Mouse (Mus musculus): ENCODE results near the gene Nod1. TPM values are rescaled to one million over a fixed set of nuclear protein-coding genes. Genes with fewer than 3 reads are reported as not detected.

Gene Nod1
- polyA plus RNA-seq, 1 experiment from 2014 or later: 4.7 TPM

DNA sequence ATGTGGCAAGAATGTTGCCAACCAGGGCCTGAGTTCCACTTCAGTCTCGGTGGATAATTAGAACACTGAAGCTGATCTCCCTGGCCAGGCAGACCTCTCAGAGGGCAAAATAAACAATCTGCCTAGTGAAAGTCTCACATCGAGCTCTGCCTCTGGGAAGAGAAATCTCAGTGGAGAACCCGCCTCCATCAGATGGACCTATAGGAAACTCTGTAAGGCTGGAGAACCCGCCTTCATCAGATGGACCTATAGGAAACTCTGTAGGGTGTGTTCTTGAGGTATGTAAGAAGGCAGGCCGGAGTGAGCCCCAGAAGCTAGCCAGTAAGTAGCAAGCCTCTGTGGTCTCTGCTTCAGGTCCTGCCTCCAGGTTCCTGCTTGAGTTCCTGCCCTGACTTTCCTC, 37.5 kb downstream of the Nod1 start:
- Histone ChIP-seq H3K27me3 (no peaks in the 10 kb centered on the region; the same call in 1 of the 2 replicates), H3K9me3 (no peaks in the 10 kb centered on the region), H3K27ac (no peak overlapping the region), H3K4me2 (replicated peaks) (no peak overlapping the region), H3K4me1 (no peaks in the 10 kb centered on the region), H3K9ac (no peak overlapping the region), H3K4me3 (no peak overlapping the region), H3K36me3 (no peaks in the 10 kb centered on the region)
- ATAC-seq (ENCODE audit: insufficient number of reproducible peaks, insufficient read depth, low FRiP score, low TSS enrichment): no peak
- WGBS: 64% methylated on average over 5 of the region's 5 CpGs

DNA sequence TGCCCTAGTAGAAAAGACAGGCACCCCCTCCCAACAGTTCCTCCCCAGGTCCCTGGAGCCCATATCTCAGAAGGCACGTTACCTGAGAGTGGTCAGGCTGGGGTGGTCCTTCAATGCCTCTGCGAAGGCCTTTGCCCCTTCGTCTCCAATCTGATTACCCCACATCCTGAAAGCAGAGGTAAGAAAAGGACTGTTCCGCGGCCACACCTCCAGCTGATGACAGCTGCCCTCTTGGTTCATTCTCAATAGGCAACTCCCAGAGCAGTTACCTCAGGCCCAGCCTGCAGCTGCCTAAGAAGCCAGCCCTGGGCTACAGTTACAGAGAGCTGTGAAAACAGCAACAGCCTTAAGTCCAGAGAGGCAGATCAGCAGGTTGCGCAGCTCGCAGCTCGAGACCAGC, 38.1 kb downstream of the Nod1 start:
- WGBS: 85% methylated on average over 8 of the region's 8 CpGs
- no peak overlapping the region for H3K4me2 ChIP-seq (replicated peaks)
- no peak overlapping the region for H3K4me3 ChIP-seq
- H3K9ac ChIP-seq: no peak overlapping the region
- H3K4me1 ChIP-seq: no peaks in the 10 kb centered on the region
- no peak overlapping the region for H3K27ac ChIP-seq
- H3K27me3 ChIP-seq: no peaks in the 10 kb centered on the region; the same call in 1 of the 2 replicates
- no peaks in the 10 kb centered on the region for H3K9me3 ChIP-seq
- ATAC-seq (ENCODE audit: insufficient number of reproducible peaks, insufficient read depth, low FRiP score, low TSS enrichment): no peak
- H3K36me3 ChIP-seq: no peaks in the 10 kb centered on the region

DNA sequence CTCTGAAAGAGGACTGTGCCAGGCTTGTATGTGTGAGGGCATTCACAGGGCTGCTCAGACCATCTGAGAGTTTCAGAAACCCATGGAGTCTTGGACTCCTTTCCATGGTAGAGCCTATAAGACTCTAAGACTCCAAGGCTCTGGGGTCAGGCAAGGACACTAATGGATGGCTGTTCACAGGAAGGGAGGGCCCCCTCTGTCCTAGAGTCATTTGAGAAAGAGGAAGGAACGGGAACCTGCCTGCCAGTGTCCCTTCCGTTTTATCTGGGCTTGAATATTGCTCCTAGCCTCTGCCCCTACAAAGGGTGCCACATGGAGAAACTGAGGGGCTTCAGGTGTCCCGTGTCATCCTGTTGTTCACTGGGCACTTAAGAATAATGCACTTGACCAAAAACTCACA, 38.5 kb downstream of the Nod1 start:
- no peak for ATAC-seq (ENCODE audit: insufficient number of reproducible peaks, insufficient read depth, low FRiP score, low TSS enrichment)
- H3K27me3 ChIP-seq: no peaks in the 10 kb centered on the region; the same call in 1 of the 2 replicates
- no peaks in the 10 kb centered on the region for H3K9me3 ChIP-seq
- H3K27ac ChIP-seq: no peak overlapping the region
- WGBS: 70% methylated on average over 3 of the region's 3 CpGs
- H3K4me1 ChIP-seq: no peaks in the 10 kb centered on the region
- H3K9ac ChIP-seq: no peak overlapping the region
- H3K4me2 ChIP-seq (replicated peaks): no peak overlapping the region
- no peaks in the 10 kb centered on the region for H3K36me3 ChIP-seq
- H3K4me3 ChIP-seq: no peak overlapping the region

DNA sequence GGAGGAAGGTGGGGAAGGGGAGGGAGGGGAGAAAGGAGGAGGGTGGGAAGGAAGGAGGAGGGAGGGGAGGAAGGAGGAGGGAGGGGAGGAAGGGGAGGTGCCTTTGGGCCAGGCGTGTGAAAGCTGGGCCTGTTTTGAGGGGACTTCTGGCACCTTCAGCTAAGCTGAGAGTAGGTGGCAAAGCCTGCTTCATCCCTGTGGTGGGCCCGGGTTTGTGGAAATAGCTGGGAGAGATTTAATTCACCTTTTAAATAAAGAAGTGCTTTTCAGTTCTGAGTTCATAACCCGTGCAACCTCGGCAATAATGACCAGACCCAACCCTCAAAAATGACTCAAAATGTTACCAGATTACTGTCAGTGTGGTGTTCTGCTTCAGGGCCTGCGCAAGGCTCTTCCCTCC, 39.2 kb downstream of the Nod1 start:
- Histone ChIP-seq H3K4me2 (replicated peaks) (no peak overlapping the region), H3K9me3 (no peaks in the 10 kb centered on the region), H3K27me3 (no peaks in the 10 kb centered on the region), H3K27ac (no peak overlapping the region), H3K36me3 (no peaks in the 10 kb centered on the region), H3K4me3 (no peak overlapping the region), H3K9ac (no peak overlapping the region), H3K4me1 (no peaks in the 10 kb centered on the region)
- ATAC-seq (ENCODE audit: insufficient number of reproducible peaks, insufficient read depth, low FRiP score, low TSS enrichment): no peak
- 69% methylated on average over 5 of the region's 5 CpGs for WGBS

DNA sequence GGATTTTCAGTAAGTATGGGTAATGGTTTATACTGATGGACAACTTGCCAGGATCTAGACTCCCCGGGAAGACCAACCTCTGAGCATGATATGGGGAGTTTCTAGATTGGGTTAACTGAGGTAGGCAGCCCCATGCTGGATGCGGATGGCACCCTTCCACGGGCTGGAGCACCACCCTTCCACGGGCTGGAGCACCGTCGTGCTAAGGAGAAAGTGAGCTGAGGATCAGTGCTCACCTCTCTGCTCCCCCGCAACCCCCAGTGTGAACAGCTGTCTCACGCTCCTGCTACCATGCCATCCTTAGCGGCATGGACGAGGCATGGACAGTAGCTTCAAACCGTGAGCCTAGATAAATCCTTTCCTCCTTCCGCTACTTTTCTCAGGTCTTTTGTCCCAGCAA, 39.9 kb downstream of the Nod1 start:
- no peak overlapping the region for H3K4me3 ChIP-seq
- no peak overlapping the region for H3K9ac ChIP-seq
- no peak overlapping the region for H3K27ac ChIP-seq
- ATAC-seq (ENCODE audit: insufficient number of reproducible peaks, insufficient read depth, low FRiP score, low TSS enrichment): no peak
- no peaks in the 10 kb centered on the region for H3K27me3 ChIP-seq
- H3K36me3 ChIP-seq: no peaks in the 10 kb centered on the region
- no peak overlapping the region for H3K4me2 ChIP-seq (replicated peaks)
- 93% methylated on average over 12 of the region's 12 CpGs for WGBS
- H3K9me3 ChIP-seq: no peaks in the 10 kb centered on the region
- H3K4me1 ChIP-seq: no peaks in the 10 kb centered on the region

DNA sequence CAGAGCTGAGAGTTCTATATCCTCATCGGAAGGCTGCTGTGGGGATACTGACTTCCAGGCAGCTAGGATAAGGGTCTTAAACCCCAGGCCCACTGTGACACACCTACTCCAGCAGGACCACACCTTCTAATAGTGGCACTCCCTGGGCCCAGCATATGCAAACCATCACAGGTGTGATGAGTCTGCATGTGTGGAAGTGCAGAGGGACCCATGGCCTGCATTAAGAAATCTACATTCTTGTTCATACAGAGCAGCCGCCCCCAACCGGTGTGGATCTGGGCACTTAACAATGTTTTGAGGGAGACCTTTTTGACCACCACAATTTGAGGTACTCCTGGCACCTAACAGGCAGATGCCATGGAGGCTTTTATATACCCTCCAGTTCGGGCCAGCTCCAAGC, 40.8 kb downstream of the Nod1 start:
- Histone ChIP-seq H3K27me3 (no peaks in the 10 kb centered on the region), H3K4me1 (no peaks in the 10 kb centered on the region), H3K27ac (no peak overlapping the region), H3K4me3 (no peak overlapping the region), H3K36me3 (no peaks in the 10 kb centered on the region), H3K9me3 (no peaks in the 10 kb centered on the region), H3K9ac (no peak overlapping the region), H3K4me2 (replicated peaks) (no peak overlapping the region)
- WGBS: 93% methylated on average over 4 of the region's 4 CpGs
- ATAC-seq (ENCODE audit: insufficient number of reproducible peaks, insufficient read depth, low FRiP score, low TSS enrichment): no peak

DNA sequence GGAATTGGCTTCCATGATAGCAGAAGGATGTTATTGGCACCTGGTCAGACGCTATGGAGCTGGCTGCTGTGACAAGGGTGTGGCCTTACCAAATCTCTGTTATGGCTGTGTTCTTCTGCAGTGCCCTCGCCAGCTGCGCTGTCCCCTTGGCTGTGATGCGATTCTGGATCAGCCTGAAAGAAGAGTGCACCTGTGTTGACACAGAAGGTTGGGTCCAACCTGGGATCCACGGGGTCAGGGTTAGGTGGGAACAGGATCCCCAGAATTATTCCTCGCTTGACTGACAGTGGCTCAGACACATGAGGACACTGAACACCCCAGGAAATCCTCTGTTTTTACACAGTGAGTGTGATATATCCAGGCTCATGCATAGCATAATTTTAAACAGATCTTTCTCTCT, 44.5 kb downstream of the Nod1 start:
- Histone ChIP-seq H3K27me3 (no peaks in the 10 kb centered on the region), H3K4me3 (no peak overlapping the region), H3K9ac (no peak overlapping the region), H3K27ac (no peak overlapping the region), H3K36me3 (no peaks in the 10 kb centered on the region), H3K4me1 (no peaks in the 10 kb centered on the region), H3K4me2 (replicated peaks) (no peak overlapping the region), H3K9me3 (no peaks in the 10 kb centered on the region)
- 87% methylated on average over 6 of the region's 6 CpGs for WGBS
- no peak for ATAC-seq (ENCODE audit: insufficient number of reproducible peaks, insufficient read depth, low FRiP score, low TSS enrichment)

DNA sequence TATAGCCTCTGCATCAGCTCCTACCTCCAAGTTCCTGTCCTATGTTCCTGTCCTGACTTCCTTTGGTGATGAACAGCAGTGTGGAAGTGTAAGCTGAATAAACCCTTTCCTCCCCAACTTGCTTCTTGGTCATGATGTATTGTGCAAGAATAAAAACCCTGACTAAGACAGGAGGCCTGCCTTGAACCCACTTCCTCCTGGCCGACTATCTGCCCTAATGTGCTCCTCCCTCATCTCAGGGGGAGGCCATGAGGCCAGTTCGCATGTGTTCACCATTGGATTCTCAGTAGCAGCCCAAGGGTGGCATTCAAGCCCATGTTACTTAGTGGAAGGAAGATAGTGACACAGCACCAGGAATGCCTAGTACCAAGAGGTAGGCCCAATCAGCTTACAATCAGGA, 45.5 kb downstream of the Nod1 start:
- no peaks in the 10 kb centered on the region for H3K4me1 ChIP-seq
- no peaks in the 10 kb centered on the region for H3K36me3 ChIP-seq
- 77% methylated on average over 2 of the region's 2 CpGs for WGBS
- no peak for ATAC-seq (ENCODE audit: insufficient number of reproducible peaks, insufficient read depth, low FRiP score, low TSS enrichment)
- H3K27me3 ChIP-seq: no peaks in the 10 kb centered on the region
- H3K4me3 ChIP-seq: no peak overlapping the region
- no peak overlapping the region for H3K27ac ChIP-seq
- no peak overlapping the region for H3K9ac ChIP-seq
- H3K4me2 ChIP-seq (replicated peaks): no peak overlapping the region
- no peaks in the 10 kb centered on the region for H3K9me3 ChIP-seq

DNA sequence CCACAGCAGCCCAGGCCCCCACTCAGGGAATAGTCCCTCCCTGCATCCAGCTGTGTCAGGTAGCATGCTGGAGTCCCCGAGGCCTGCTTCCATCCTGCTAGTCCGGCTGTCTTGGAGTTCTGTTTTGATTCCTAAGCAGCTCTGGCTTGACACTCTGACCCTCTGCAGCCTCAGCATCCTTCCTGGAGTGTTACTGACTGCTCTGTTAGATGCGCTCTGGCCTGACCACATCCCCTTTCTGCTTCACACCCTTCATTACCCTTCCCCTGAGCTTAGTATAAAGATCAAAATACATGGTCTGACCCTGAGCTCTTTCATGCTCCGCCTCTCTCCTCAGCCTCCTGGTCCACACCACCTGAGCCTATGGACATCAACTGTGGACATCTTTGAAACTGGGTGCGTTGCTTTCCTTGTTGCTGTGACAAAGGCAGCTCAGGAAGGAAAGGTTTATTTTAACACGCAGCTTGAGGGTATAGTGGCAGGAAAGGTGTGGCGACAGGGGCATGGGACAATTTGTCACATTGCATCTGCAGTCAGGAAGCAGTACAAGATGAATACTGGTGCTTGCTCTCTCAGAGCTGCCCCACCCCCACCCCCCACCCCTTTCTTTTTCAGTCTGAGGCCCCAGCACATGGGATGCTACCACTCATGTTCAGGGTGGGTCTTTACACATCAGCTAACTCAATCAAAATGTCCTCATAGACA, 46.5 kb downstream of the Nod1 start:
- Histone ChIP-seq H3K4me1 (no peaks in the 10 kb centered on the region), H3K27me3 (no peaks in the 10 kb centered on the region), H3K4me3 (no peak overlapping the region), H3K27ac (no peak overlapping the region), H3K4me2 (replicated peaks) (no peak overlapping the region), H3K9ac (no peak overlapping the region), H3K36me3 (no peaks in the 10 kb centered on the region), H3K9me3 (no peaks in the 10 kb centered on the region)
- WGBS: 55% methylated on average over 7 of the region's 7 CpGs
- ATAC-seq (ENCODE audit: insufficient number of reproducible peaks, insufficient read depth, low FRiP score, low TSS enrichment): no peak

DNA sequence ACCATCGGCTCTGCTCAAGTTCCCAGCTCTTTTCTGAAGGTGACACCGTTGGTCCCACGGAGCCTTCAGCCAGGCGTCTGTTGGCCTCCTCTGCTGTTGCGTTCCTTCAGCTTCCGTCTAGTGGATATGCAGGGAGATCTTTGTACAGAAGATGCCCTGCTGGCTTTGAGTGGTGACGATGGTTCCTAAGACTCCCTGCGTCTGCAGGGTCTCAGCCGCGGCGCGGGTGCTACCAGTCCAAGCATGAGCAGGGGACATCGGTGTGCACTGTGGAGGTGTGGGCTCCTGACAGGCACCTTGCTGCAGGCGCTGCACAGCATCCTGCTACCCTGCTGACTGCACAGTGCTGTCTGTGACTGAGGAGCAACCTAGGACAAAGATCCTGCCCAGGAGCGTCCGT, 47.9 kb downstream of the Nod1 start:
- Histone ChIP-seq H3K9ac (no peak overlapping the region), H3K27me3 (no peaks in the 10 kb centered on the region), H3K4me2 (replicated peaks) (no peak overlapping the region), H3K27ac (no peak overlapping the region), H3K4me1 (no peaks in the 10 kb centered on the region), H3K36me3 (no peaks in the 10 kb centered on the region), H3K9me3 (no peaks in the 10 kb centered on the region), H3K4me3 (no peak overlapping the region)
- ATAC-seq (ENCODE audit: insufficient number of reproducible peaks, insufficient read depth, low FRiP score, low TSS enrichment): no peak
- WGBS: 93% methylated on average over 16 of the region's 16 CpGs

DNA sequence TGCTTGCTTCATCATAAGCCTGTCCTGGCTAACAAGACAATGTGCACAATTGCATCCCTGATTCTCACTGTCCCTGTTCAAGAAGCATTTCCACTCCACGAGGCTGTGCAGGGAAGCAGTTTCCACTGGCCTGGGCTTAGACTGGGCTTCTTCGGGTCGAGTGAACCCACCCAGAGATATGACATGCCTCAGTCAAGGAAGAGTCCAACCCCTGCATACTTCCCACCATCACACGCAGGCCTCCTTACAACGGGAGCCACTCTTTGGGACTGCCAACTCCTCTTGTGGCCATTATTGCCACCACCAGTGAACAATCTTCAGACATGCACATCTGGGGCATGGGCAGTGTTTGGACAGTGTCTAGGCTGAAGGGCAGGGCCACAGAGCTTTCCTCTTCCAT, 53.9 kb downstream of the Nod1 start:
- no peaks in the 10 kb centered on the region for H3K36me3 ChIP-seq
- H3K27me3 ChIP-seq: no peaks in the 10 kb centered on the region
- no peak for ATAC-seq (ENCODE audit: insufficient number of reproducible peaks, insufficient read depth, low FRiP score, low TSS enrichment)
- no peak overlapping the region for H3K4me3 ChIP-seq
- H3K9me3 ChIP-seq: no peaks in the 10 kb centered on the region
- no peak overlapping the region for H3K27ac ChIP-seq
- WGBS: 91% methylated on average over 5 of the region's 5 CpGs
- no peak overlapping the region for H3K9ac ChIP-seq
- no peak overlapping the region for H3K4me2 ChIP-seq (replicated peaks)
- no peaks in the 10 kb centered on the region for H3K4me1 ChIP-seq

DNA sequence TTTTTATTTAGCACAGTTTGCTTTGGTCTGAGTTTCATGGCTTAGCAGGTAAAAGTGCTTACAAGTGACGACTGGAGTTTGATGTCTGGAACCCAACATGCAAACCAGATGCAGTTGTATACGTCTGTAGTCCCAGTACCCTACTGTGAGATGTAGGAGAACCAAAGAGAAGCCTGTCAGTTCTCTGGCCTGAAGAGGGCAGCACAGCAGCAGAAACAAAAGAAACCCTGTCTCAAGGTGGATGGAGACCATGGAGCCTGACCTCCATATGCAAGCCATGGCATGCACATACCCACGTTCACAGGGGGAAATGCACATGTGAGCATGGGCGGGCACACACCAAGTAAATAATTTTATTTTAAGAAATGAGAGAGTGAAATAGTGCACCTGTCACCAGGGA, 54.9 kb downstream of the Nod1 start:
- no peaks in the 10 kb centered on the region for H3K36me3 ChIP-seq
- H3K4me1 ChIP-seq: no peaks in the 10 kb centered on the region
- no peak overlapping the region for H3K4me3 ChIP-seq
- no peak overlapping the region for H3K27ac ChIP-seq
- 36% methylated on average over 4 of the region's 4 CpGs for WGBS
- no peaks in the 10 kb centered on the region for H3K9me3 ChIP-seq
- no peak overlapping the region for H3K9ac ChIP-seq
- no peaks in the 10 kb centered on the region for H3K27me3 ChIP-seq
- no peak overlapping the region for H3K4me2 ChIP-seq (replicated peaks)
- no peak for ATAC-seq (ENCODE audit: insufficient number of reproducible peaks, insufficient read depth, low FRiP score, low TSS enrichment)

DNA sequence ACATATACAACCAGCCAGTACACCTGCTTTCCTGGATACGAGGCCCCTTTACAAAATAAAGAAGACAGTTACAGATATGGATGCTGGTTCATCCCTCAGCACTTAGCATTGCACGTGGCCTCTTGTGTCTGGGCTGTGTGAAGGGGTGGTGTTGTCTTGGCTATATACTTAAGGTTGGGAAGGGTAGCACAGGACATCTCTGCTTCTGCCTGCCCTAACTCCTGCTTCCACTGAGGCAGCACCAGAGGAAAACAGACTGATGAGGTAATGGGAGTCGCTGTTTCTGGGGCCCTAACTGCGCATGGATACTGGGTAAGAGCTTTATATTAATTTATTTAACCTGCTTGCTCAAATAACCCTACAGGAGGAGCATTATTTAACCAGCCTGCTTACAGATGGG, 55.5 kb downstream of the Nod1 start:
- no peak overlapping the region for H3K4me3 ChIP-seq
- 66% methylated on average over 4 of the region's 4 CpGs for WGBS
- no peaks in the 10 kb centered on the region for H3K4me1 ChIP-seq
- no peaks in the 10 kb centered on the region for H3K27me3 ChIP-seq
- no peak overlapping the region for H3K4me2 ChIP-seq (replicated peaks)
- ATAC-seq (ENCODE audit: insufficient number of reproducible peaks, insufficient read depth, low FRiP score, low TSS enrichment): no peak
- H3K36me3 ChIP-seq: no peaks in the 10 kb centered on the region
- H3K9ac ChIP-seq: no peak overlapping the region
- H3K9me3 ChIP-seq: no peaks in the 10 kb centered on the region
- no peak overlapping the region for H3K27ac ChIP-seq

Measured in embryonic facial prominence, embryonic 12.5 days (tissue).